Mouse (Mus musculus) forebrain, embryonic 11.5 days (tissue): Measurements from ENCODE around the gene Gm11084. TPM values are rescaled to one million over a fixed set of nuclear protein-coding genes. Genes with fewer than 3 reads are reported as not detected.

Experiments used
- ATAC-seq: fragments of 200-750 bp; cut with Nextera tagmentation; replicated peaks from 2 replicates; pipeline ENCODE4 v1.8.0; 2017; ENCODE audit warnings: moderate TSS enrichment; ENCODE audit not compliant: low FRiP score
- DNase-seq: peaks from one replicate; pipeline ENCODE4 v3.0.0-alpha.2; 2017; ENCODE audit warnings: low spot score
- H3K27ac ChIP-seq: fragments of 300-500 bp; sonication (generic); 2 replicates; pipeline ENCODE4 v1.5.1; 2014; ENCODE audit warnings: low read depth, low read length
- H3K27me3 ChIP-seq: fragments of 300-500 bp; sonication (generic); 2 replicates; pipeline ENCODE4 v1.6.1; 2014; ENCODE audit warnings: mild to moderate bottlenecking, low read length, mixed read lengths; ENCODE audit not compliant: control insufficient read depth, insufficient read depth
- H3K36me3 ChIP-seq: fragments of 300-500 bp; sonication (generic); 2 replicates; pipeline ENCODE4 v1.6.1; 2014; ENCODE audit warnings: mild to moderate bottlenecking, low read length, moderate library complexity, mixed read lengths; ENCODE audit not compliant: control insufficient read depth, insufficient read depth
- H3K4me1 ChIP-seq: fragments of 300-500 bp; sonication (generic); replicated peaks from 2 replicates; pipeline ENCODE4 v1.6.1; 2014; ENCODE audit warnings: low read length, mixed read lengths; ENCODE audit not compliant: control insufficient read depth, insufficient read depth
- H3K4me2 ChIP-seq: fragments of 300-500 bp; sonication (generic); 2 replicates; pipeline ENCODE4 v1.6.1; 2014; ENCODE audit warnings: low read depth, mild to moderate bottlenecking, low read length, moderate library complexity, mixed read lengths; ENCODE audit not compliant: severe bottlenecking
- H3K4me3 ChIP-seq: fragments of 300-500 bp; sonication (generic); 2 replicates; pipeline ENCODE4 v1.5.1; 2014; ENCODE audit warnings: low read depth, low read length
- H3K9ac ChIP-seq: fragments of 300-500 bp; sonication (generic); 2 replicates; pipeline ENCODE4 v1.6.1; 2014; ENCODE audit warnings: low read length
- H3K9me3 ChIP-seq: fragments of 300-500 bp; sonication (generic); 2 replicates; pipeline ENCODE4 v1.6.1; 2016; ENCODE audit warnings: low read length, mixed read lengths; ENCODE audit not compliant: control insufficient read depth
- WGBS: fragments of 180-500 bp; shearing (Covaris S2); extraction: QIAGEN DNeasy Blood & Tissue Kit; methylation state at CpG from one replicate; pipeline ENCODE4 v1.1.7; 2014; 5-methylcytosine and 5-hydroxymethylcytosine counted together
- polyA plus RNA-seq: library from polyadenylated mRNA; unstranded; fragments of >200 nt; fragmentation: Nextera tagmentation; extraction: Ambion mirVana; gene quantifications from 2 replicates; pipeline ENCODE4 v1.2.1, GENCODE M21; 2014

The Gm11084 gene
- polyA plus RNA-seq, 1 experiment from 2014 or later = not detected

- Histone ChIP-seq H3K36me3 (no peaks in the 10 kb centered on the region), H3K4me1 (no peaks in the 10 kb centered on the region; the same call in 1 of the 2 replicates), H3K27me3 (no peaks in the 10 kb centered on the region), H3K9ac (no peak overlapping the region), H3K4me3 (peak overlapping the region; percentile 16; the same call in 1 of the 2 replicates), H3K27ac (no peak overlapping the region), H3K4me2 (peak overlapping the region; percentile 45; the same call in 1 of the 2 replicates), H3K9me3 (no peaks in the 10 kb centered on the region)
- 86% methylated on average over 1 of the region's 1 CpGs for WGBS
- no peak for ATAC-seq
- no peak for DNase-seq
Measured at GRCm38 (mm10) chr2:72977272-72977671, 9.2 kb downstream of the Gm11084 start.

DNA sequence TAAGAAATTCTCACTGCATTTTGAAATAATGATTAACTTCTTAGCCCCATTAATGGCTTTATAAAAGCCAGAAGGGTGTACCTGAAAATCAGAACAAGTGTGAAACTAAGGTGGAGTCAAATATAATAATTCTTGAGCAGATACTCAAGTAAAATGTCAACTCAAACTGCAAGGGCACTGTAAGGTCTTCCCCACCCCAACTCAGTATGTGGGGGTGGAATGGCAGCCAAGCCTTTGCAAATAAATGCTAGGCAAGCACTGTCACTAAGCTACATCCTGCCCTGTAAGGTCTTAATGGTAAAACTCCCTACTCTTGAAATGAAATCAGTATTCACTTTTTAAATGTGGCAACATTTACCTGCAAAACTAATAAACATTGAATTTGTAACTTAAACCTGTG, 10.5 kb downstream of the Gm11084 start:
- no peaks in the 10 kb centered on the region for H3K9me3 ChIP-seq

GRCm38 (mm10) chr2:72970831-72971230, 15.7 kb downstream of the Gm11084 start:
- ATAC-seq = no peak

More for the DNA sequence above, 10.5 kb downstream of the Gm11084 start:
- no peak overlapping the region for H3K27ac ChIP-seq
- H3K9ac ChIP-seq = no peak overlapping the region
- H3K4me3 ChIP-seq = no peak overlapping the region
- ATAC-seq (no peak), DNase-seq (no peak)
- H3K27me3 ChIP-seq = no peaks in the 10 kb centered on the region
- no peaks in the 10 kb centered on the region; the same call in 1 of the 2 replicates for H3K4me1 ChIP-seq
- H3K4me2 ChIP-seq = 0 out of 2 replicates have a peak overlapping the region, but pooled peaks have one; percentile 15
- H3K36me3 ChIP-seq = no peaks in the 10 kb centered on the region; the same call in 1 of the 2 replicates

GRCm38 (mm10) chr2:72970302-72970701, 16.2 kb downstream of the Gm11084 start:
- no peak overlapping the region for H3K4me3 ChIP-seq
- no peak overlapping the region for H3K4me2 ChIP-seq
- H3K36me3 ChIP-seq = peaks cover 3% of the 10 kb centered on the region
- WGBS = 95% methylated on average over 4 of the region's 4 CpGs
- H3K9ac ChIP-seq = no peak overlapping the region
- H3K27me3 ChIP-seq = no peaks in the 10 kb centered on the region
- no peaks in the 10 kb centered on the region for H3K9me3 ChIP-seq
- H3K4me1 ChIP-seq = no peaks in the 10 kb centered on the region
- H3K27ac ChIP-seq = no peak overlapping the region
- no peak for DNase-seq
- ATAC-seq = no peak

More at GRCm38 (mm10) chr2:72970831-72971230, 15.7 kb downstream of the Gm11084 start:
- Histone ChIP-seq H3K9ac (no peak overlapping the region), H3K27ac (no peak overlapping the region), H3K4me1 (no peaks in the 10 kb centered on the region), H3K4me2 (no peak overlapping the region), H3K4me3 (no peak overlapping the region), H3K36me3 (peaks cover 3% of the 10 kb centered on the region), H3K27me3 (no peaks in the 10 kb centered on the region), H3K9me3 (no peaks in the 10 kb centered on the region)
- DNase-seq = no peak
- 96% methylated on average over 6 of the region's 6 CpGs for WGBS

- 95% methylated on average over 1 of the region's 1 CpGs for WGBS
Measured at GRCm38 (mm10) chr2:72968536-72968935, 18.0 kb downstream of the Gm11084 start.

GRCm38 (mm10) chr2:72965450-72965849, 21.1 kb downstream of the Gm11084 start:
- H3K27me3 ChIP-seq = no peaks in the 10 kb centered on the region

More at GRCm38 (mm10) chr2:72968536-72968935, 18.0 kb downstream of the Gm11084 start:
- ATAC-seq (no peak), DNase-seq (no peak)
- no peaks in the 10 kb centered on the region for H3K9me3 ChIP-seq
- no peak overlapping the region for H3K4me3 ChIP-seq
- no peak overlapping the region for H3K9ac ChIP-seq
- H3K4me1 ChIP-seq = no peaks in the 10 kb centered on the region
- no peak overlapping the region for H3K27ac ChIP-seq
- H3K36me3 ChIP-seq = peaks cover 3% of the 10 kb centered on the region
- H3K27me3 ChIP-seq = no peaks in the 10 kb centered on the region
- no peak overlapping the region for H3K4me2 ChIP-seq

GRCm38 (mm10) chr2:72956415-72956814, 30.1 kb downstream of the Gm11084 start:
- DNase-seq (no peak), ATAC-seq (no peak)
- WGBS = 99% methylated on average over 3 of the region's 3 CpGs
- Histone ChIP-seq H3K27ac (no peak overlapping the region), H3K4me2 (no peak overlapping the region), H3K4me1 (no peaks in the 10 kb centered on the region), H3K27me3 (no peaks in the 10 kb centered on the region), H3K4me3 (no peak overlapping the region), H3K9ac (no peak overlapping the region), H3K36me3 (no peaks in the 10 kb centered on the region; the same call in none of the 2 replicates), H3K9me3 (no peaks in the 10 kb centered on the region)

More at GRCm38 (mm10) chr2:72965450-72965849, 21.1 kb downstream of the Gm11084 start:
- ATAC-seq (no peak), DNase-seq (no peak)
- Histone ChIP-seq H3K4me3 (no peak overlapping the region), H3K4me1 (no peaks in the 10 kb centered on the region), H3K36me3 (peaks cover 3% of the 10 kb centered on the region), H3K9ac (no peak overlapping the region), H3K9me3 (no peaks in the 10 kb centered on the region), H3K4me2 (no peak overlapping the region), H3K27ac (no peak overlapping the region)
- 87% methylated on average over 2 of the region's 2 CpGs for WGBS

- Histone ChIP-seq H3K9ac (no peak overlapping the region), H3K9me3 (no peaks in the 10 kb centered on the region), H3K27me3 (no peaks in the 10 kb centered on the region), H3K4me3 (no peak overlapping the region), H3K4me1 (no peaks in the 10 kb centered on the region), H3K36me3 (no peaks in the 10 kb centered on the region; the same call in 1 of the 2 replicates), H3K27ac (no peak overlapping the region), H3K4me2 (no peak overlapping the region)
- no peak for ATAC-seq
- no peak for DNase-seq
- 89% methylated on average over 3 of the region's 3 CpGs for WGBS
Measured at GRCm38 (mm10) chr2:72952979-72953378, 33.5 kb downstream of the Gm11084 start.

- Histone ChIP-seq H3K27me3 (no peaks in the 10 kb centered on the region), H3K4me2 (no peak overlapping the region), H3K9me3 (no peaks in the 10 kb centered on the region), H3K36me3 (no peaks in the 10 kb centered on the region), H3K27ac (no peak overlapping the region), H3K4me3 (no peak overlapping the region), H3K4me1 (no peaks in the 10 kb centered on the region), H3K9ac (no peak overlapping the region)
- 15% methylated on average over 1 of the region's 1 CpGs for WGBS
- ATAC-seq (no peak), DNase-seq (no peak)
Measured at GRCm38 (mm10) chr2:72935937-72936336, 50.6 kb downstream of the Gm11084 start.
